Mouse (Mus musculus): ENCODE results near the gene Rapgef3.

- TF ChIP-seq GATA1 (IDR thresholded peaks at IDR 0.05; ENCODE audit: borderline replicate concordance, low read length) (no peak), FLI1 (IDR thresholded peaks at IDR 0.05; ENCODE audit: low read length) (no peak)
These were observed 51.0 kb downstream of the Rapgef3 start for GRCm38 (mm10) chr15:97716782-97717181.
